Mouse (Mus musculus): ENCODE measurements around the gene Krtap1-4. TPM values are rescaled to one million over a fixed set of nuclear protein-coding genes. Genes with fewer than 3 reads are reported as not detected.

Krtap1-4 gene
- total RNA-seq, 2 experiments from 2014 or later, result not detected

- no peak for DNase-seq
Observed at GRCm38 (mm10) chr11:99547892-99548291, 35.6 kb downstream of the Krtap1-4 start.

- peak; percentile 47 for DNase-seq
Observed at GRCm38 (mm10) chr11:99539721-99540120, 43.7 kb downstream of the Krtap1-4 start.

Other genes starting within 250 kb of the Krtap1-4 start
- gene Krt26, start 245.7 kb downstream of the Krtap1-4 start, total RNA-seq (2021), result not detected
- not detected for gene Krt27, start 232.6 kb downstream of the Krtap1-4 start, total RNA-seq (2021)
- not detected for gene Krt28, start 208.8 kb downstream of the Krtap1-4 start, total RNA-seq (2021)
- gene Krt10, start 194.3 kb downstream of the Krtap1-4 start, total RNA-seq (2021), result 1 to 10 TPM; 8.6 to 9.5 TPM
- gene Krt12, start 161.4 kb downstream of the Krtap1-4 start, total RNA-seq (2021), result not detected
- under 1 TPM; 0.21 to 0.79 TPM for gene Krt20, start 145.5 kb downstream of the Krtap1-4 start, total RNA-seq (2021)
- not detected for gene Krt23, start 90.5 kb downstream of the Krtap1-4 start, total RNA-seq (2021)
- gene Krt39, start 62.3 kb downstream of the Krtap1-4 start, total RNA-seq (2021), result not detected
- not detected for gene Krt40, start 40.5 kb downstream of the Krtap1-4 start, total RNA-seq (2021)
- not detected for gene Krtap3-3, start 32.8 kb downstream of the Krtap1-4 start, total RNA-seq (2021)
- gene Krtap3-2, start 26.8 kb downstream of the Krtap1-4 start, total RNA-seq (2021), result not detected
- gene Gm11939, start 24.2 kb downstream of the Krtap1-4 start, total RNA-seq (2021), result not detected
- gene Krtap3-1, start 17.0 kb downstream of the Krtap1-4 start, total RNA-seq (2021), result not detected
- gene Krtap1-5, start 2.6 kb downstream of the Krtap1-4 start, total RNA-seq (2021), result not detected
- gene Krtap1-3, start 7.7 kb upstream of the Krtap1-4 start, total RNA-seq (2021), result not detected
- gene Krtap9-3, start 14.5 kb upstream of the Krtap1-4 start, total RNA-seq (2021), result not detected
- not detected for gene Gm11938, start 19.7 kb upstream of the Krtap1-4 start, total RNA-seq (2021)
- not detected for gene Gm11937, start 26.5 kb upstream of the Krtap1-4 start, total RNA-seq (2021)
- gene Krtap2-4, start 31.2 kb upstream of the Krtap1-4 start, total RNA-seq (2021), result not detected
- not detected for gene Gm11562, start 36.8 kb upstream of the Krtap1-4 start, total RNA-seq (2021)
- gene Krtap4-1, start 44.6 kb upstream of the Krtap1-4 start, total RNA-seq (2021), result not detected
- not detected for gene Krtap4-2, start 51.4 kb upstream of the Krtap1-4 start, total RNA-seq (2021)
- gene Krtap4-7, start 60.4 kb upstream of the Krtap1-4 start, total RNA-seq (2021), result not detected
- not detected for gene Gm11555, start 66.6 kb upstream of the Krtap1-4 start, total RNA-seq (2021)
- gene Gm11563, start 75.3 kb upstream of the Krtap1-4 start, total RNA-seq (2021), result not detected
- not detected for gene Krtap4-6, start 82.3 kb upstream of the Krtap1-4 start, total RNA-seq (2021)
- gene Gm14190, start 107.1 kb upstream of the Krtap1-4 start, total RNA-seq (2021), result not detected
- gene Gm14180, start 150.6 kb upstream of the Krtap1-4 start, total RNA-seq (2021), result not detected
- gene Gm11595, start 189.3 kb upstream of the Krtap1-4 start, total RNA-seq (2021), result not detected
- gene Krtap4-8, start 197.1 kb upstream of the Krtap1-4 start, total RNA-seq (2021), result not detected
- gene Krtap4-9, start 201.5 kb upstream of the Krtap1-4 start, total RNA-seq (2021), result not detected
- not detected for gene Gm11596, start 209.8 kb upstream of the Krtap1-4 start, total RNA-seq (2021)
- gene Gm11569, start 215.3 kb upstream of the Krtap1-4 start, total RNA-seq (2021), result not detected
- gene Gm11554, start 220.8 kb upstream of the Krtap1-4 start, total RNA-seq (2021), result not detected
- not detected for gene Krtap4-13, start 226.2 kb upstream of the Krtap1-4 start, total RNA-seq (2021)
- gene Gm11564, start 232.0 kb upstream of the Krtap1-4 start, total RNA-seq (2021), result not detected

All from heart, postnatal 4 days (tissue).